Mouse (Mus musculus) adrenal gland, postnatal 36 days (tissue): ENCODE measurements around the gene Cfap100. TPM values are rescaled to one million over a fixed set of nuclear protein-coding genes. Genes with fewer than 3 reads are reported as not detected.
A peak's percentile ranks its signal among the peaks of the same experiment; 100 is the strongest.

Source experiments
- DNase-seq, 2 experiments: peaks; one replicate each; pipeline ENCODE4 v3.0.0; 2021; ENCODE audit warnings: mixed read lengths in 1 of 2
- long read RNA-seq, 2 experiments: library from polyadenylated mRNA; stranded (forward); transcript quantifications; one replicate each; pipeline ENCODE4 v2.0.0; 2021; ENCODE audit warnings: borderline sequencing depth in 2 of 2
- total RNA-seq, 2 experiments: library from RNA; stranded (reverse); gene quantifications; 2 replicates each; pipeline ENCODE4 v1.2.3; 2021

The Cfap100 gene
- 1 to 10 TPM in 1 of 2 experiments, under 1 TPM in 1; 0.46 to 1.2 TPM for total RNA-seq
- long read RNA-seq, experiment 1, result 0 reads
- long read RNA-seq, experiment 2, result 0 reads

DNA sequence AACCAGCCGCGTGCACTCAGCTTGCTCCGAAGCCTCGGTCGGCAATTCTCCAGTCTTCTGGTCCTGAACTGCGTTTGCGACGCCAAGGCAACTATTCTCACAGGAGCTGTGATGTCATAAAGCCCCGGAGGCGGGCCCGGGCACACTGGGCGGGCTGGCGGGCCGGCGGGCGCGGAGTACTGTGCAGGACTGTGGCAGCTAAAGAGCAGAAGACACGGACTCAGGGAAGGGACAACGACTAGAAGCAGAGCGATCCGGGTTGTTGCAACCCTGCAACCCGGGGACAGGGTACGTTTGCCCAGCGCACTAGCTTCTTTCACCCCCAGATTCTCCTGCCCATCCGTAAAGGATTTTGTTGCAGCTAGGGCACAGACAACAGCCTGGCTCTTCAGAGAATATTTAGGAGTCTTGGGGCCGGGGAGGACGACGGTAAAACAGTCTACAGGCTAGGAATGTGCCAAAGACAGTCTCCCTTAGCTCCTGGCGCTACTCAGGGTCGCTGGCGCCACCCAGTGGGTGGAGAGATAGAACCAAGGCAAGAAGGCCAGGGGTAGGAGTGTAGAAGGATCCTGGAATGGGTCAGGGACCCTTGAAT, at the start of gene Cfap100:
Gene Cfap100, minus strand, starts transcription at position 418 of the 595 bp plus-strand sequence.
- DNase-seq, result peak; percentile 88 to 90

DNA sequence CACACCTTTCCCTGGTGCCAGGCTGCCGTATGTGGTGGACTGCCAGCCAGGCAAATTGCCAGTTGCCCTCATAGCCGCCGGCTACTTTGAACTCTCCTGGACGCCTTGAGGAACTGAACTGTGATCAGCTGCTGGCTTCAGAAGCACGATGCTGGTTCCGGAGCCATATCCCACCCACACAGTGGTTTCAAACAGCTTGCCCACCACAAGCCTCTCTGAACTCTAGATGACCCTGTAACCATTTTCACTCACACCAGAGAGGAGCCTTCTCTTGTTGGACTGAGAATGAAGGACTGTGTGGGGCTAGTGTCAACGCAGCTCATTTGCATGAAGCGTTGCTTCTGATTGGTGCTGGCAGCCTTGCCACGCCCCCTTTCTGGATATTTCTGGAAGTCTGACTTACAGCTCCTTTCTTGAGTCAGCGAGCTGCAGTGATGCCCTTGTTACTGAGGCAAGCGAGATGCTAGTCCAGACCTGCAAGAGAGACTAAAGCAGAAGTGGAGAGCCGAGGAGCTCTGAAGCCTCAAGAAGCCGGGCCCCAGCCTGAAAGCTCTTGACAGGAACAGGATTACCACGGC, 48.4 kb upstream of the Cfap100 start:
- DNase-seq, result peak in 1 of 2 experiments; percentile 36

DNA sequence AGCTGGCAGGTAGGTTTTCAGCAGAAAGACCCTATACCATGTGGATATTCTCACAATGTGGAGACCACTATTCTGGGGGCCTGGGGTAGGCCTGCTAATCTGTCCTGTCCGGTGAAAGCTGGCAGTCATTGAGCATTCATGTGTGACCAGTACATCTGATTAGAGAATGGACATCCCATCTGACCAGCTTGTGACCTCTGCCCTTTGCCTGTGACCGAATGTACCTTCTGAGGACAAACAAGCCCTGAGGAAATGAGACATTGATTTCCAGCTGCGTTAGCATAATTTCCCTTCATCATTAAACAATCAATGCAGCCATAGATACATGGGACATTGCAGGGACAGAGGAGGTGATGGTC, 47.2 kb upstream of the Cfap100 start:
- DNase-seq, result no peak

DNA sequence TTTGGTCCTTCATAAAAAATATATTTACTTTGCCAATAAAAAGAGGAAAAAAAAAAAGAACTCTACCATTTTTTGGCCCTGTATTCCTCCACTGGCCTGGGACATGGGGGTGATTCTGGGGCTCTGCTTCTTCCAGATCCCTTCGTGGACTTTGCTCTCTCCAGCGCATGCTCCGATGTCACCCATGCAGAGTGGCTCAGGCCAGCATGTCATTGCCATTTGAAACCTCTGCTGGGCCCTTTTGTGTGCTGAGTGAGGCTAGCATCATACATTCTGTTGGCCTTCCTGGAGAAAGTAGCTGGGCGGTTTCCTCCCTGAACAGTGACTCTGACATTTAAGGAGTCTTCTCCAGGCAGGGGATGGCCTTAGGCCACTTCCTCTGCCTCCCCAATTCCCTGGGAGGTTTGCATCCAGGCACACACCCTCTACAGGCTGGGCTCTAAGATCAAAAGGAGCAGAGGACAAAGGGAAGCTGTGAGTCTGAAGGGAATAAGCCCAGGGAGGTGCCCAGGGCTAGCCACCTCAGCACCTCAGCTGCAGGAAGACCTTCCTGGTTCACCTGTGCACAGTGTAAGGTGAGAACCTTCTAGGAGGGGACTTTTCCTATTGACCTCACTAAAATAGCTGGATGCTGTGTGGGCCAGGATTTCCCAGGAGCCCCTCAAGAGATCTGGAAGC, 46.7 kb upstream of the Cfap100 start:
- no peak for DNase-seq

DNA sequence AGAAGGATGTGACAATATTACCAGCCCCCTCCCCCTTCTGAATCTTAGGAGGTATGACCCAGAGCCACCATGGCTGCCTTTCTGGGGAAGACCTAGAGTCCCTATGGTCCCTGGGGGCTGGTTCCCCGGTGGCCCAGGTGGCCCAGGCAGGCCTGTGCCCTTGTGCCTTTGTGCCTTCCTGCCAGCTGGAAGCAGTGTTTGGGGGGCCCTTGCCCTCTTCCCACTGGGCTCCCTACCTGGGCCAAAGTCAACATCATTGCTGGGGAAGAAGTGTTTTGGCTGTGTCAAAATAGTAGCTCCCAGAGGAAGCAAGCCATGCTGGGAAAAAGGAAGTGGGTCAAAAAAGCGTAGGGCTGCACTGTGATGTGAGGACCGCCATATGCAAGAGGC, 45.8 kb upstream of the Cfap100 start:
- DNase-seq, result no peak

DNA sequence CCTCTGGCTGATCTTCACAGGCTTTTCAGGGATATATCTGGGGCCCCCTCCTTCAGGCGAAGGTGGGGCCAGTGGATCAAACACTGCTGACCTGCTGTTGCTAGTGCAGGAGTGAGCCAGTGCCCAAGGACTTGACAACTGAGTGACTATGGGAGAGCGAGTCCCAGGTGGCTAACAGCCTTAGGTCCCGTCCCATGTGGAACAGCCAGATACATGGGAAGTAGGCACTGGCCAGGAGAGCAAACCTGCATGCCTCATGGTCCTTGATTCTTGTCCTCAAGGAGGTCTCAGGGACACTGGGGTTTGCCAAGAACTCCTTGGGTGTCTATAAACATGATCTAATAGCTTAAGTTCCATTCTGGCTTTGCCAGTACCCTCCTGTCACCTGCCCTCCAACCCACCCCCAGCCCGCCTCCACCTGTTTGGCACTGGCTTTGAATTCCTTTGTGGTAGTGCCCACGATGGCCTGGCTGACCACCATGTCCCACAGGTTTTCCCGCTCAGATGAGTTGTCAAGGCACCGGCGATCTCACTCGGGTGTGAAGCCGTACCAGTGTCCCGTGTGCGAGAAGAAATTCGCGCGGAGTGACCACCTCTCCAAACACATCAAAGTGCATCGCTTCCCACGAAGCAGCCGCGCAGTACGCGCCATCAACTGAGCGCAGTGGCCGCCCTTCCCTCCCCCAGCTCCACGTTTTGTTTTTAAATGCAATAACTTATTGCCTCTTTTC, 45.2 kb upstream of the Cfap100 start:
- no peak for DNase-seq

DNA sequence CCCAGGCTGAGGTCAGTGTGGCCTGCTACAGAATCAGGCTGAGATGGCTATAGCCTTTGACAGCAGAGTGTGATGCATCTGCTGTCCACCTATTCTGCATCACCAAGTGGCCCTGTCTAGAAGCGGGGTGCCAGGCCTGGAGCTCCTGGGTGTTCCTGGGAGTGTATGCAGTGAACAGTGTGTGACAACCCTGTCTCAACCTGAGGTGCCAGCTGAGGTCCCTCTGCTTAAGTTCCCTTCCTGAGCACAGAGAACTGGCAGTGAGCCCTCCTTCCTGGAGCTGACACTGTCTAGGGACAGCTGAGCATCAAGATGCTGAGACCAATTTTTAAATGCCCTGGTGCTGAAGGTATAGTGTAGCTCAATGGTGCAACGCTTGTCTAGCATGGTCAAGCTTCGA, 44.1 kb upstream of the Cfap100 start:
- no peak for DNase-seq

DNA sequence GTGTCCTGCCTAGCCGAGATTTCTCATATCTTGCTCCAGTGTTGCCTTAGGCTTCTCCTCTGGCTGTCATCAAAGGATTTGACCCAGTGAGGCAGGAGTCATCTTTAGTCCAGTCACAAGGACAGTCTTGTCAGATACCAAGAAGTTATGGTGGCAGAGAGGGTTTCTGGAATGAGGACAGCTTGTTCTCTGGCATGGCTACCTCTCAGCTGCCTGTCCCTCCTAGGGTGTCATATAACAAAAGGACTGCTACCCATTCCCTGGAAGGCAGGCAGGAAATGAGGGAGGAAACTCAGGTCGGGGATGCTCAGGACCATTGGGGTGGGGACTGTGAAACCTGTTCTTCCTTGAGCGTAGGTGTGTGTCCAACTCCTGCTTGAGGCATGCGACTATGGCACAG, 43.5 kb upstream of the Cfap100 start:
- no peak for DNase-seq

DNA sequence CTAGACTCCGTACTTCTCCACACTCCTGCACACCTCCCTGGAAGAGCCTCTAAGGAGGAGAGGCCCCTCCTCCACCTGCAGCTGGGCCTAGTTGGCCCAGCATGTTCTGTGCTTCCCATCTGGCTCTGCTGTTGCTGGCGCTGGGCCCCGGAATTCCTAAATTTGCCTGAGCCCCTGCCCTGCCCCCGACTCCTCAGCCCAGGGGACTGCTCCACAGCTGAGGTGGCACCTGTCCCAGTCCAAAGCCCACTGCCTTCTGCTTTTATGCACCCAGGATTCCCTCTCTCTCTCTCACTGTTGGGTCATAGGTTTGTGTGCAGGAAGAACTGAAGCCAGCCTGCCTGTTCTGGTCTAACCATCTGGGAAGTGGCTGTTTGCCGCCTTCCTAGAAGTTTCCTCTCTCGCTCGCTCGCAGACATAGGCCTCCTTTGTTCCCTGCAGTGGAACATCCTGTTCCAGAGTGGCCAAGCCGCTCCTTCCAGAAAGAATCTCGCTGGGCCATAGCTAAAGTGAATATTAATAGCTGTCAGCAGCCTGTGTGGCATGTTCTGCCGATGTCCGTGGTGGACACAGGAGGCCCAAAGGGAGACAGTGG, 42.4 kb upstream of the Cfap100 start:
- DNase-seq, result peak in 1 of 2 experiments; percentile 27

DNA sequence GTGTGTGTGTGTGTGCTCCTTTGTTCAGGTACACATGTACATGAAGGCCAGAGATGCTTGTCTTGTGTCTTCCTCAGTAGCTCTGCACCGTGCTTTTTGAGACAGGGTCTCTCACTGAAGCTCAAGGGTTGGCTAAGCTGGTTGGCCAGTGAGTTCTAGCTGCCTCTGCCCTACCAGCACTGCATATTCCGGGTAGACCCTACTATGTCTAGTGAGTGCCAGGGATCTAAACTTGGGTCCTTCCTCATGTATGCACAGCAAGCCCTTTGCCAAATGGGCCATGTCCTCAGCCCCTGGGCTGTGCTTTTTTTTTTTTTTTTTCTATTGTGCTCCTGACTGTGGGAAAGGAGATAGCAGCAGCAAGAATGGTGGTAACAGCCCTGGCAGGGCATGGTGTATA, 41.7 kb upstream of the Cfap100 start:
- no peak for DNase-seq

DNA sequence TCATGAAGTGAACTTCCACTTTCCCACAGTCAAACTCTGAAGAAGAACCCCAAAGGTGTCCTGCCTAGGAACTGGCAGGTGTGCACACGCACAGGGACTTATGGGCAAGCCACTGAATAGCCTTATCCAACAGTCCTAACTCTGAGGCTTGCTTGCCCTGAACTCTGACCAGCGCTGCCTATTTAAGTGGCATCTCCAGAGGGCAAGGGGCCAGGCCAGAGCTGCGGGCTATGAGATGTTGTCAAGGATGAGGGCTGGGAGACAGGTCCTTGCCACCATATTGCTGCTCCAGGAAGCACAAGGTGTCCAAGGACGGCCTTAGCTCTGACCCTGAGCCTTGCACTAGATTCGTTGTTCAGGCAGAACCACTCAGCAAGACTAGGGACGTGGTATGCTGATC, 40.4 kb upstream of the Cfap100 start:
- no peak for DNase-seq

DNA sequence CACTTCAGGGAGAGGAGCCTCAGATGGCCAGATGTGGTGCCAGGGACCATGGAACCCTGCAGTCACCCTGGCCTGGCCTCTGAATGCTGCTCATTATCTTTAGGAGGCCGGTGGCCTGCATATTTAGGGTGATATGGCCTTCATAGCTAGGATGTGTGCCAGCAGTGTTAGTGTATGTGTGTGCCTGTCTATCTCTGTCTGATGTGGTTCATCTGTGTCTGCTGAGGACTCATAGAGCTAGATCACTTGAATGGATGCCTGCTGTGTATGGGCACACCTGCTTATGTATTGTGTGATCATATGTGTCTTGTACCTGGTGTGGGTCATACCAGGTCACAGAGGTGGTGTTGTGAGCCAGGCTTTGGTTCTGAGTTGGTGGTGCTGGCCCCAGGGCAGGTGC, 39.6 kb upstream of the Cfap100 start:
- DNase-seq, result no peak

DNA sequence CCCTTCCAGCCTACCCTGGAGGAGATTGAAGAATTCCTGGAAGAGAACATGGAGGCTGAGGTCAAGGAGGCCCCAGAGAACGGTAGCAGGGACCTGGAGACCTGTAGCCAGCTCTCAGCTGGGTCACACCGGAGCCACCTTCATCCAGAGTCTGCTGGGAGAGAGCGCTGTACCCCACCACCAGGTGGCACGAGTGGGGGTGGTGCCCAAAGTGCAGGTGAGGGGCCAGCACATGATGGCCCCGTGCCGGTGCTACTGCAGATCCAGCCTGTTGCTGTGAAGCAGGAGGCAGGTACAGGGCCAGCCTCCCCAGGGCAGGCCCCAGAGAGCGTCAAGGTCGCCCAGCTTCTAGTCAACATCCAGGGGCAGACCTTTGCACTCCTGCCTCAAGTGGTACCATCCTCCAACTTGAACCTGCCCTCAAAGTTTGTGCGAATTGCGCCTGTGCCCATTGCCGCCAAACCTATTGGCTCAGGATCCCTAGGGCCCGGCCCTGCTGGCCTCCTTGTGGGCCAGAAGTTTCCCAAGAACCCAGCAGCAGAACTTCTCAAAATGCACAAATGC, 38.3 kb upstream of the Cfap100 start:
- peak in 1 of 2 experiments; percentile 39 for DNase-seq

DNA sequence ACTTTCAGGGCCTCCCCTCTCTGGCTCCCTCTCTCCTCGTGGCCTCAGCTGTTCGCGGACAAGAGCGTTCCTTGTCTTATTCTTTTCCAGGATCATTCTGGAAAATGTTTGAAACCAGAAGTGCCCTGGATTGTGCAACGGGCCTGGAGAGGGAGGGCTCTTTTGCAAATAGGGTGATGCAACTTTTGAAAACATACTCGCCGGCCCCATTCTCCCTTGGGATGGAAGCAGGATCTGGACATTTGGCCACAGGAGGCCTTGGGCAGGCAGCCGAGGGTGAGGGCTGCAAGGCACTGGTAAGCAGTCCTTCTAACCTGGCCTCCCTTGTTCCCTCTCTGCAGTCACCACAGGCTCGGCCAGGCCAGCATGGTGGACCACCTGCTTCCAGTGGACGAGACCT, 37.5 kb upstream of the Cfap100 start:
- DNase-seq, result peak; percentile 77 to 83

DNA sequence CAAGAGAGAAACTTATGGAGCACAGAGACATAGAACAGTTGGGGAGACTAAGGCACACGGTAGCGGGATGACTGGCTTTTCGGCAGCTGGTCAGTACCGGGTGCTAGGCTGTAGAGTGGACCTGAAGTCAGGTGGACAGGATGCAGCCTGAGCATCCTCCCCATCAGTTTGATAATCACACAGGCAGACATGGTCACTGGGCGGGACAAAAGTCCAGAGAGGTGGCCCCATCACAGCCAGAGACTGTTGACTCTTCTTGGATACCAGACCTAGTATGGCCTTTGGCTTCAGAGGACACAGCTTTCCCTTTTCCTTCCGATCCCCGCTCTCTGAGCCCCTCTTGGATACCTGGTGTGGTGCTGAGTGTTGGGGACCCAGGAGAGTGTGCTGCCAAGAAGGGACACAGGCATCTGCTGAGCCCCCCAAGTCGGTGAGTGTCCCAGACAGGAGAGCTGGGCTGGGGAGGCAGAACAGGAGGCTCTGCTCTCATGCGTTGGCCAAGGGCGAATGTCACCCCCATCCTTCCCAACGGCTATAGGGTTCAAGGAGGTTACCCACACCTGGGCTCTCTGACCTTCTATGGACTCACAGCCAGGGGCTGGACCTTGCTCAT, 36.5 kb upstream of the Cfap100 start:
- no peak for DNase-seq

DNA sequence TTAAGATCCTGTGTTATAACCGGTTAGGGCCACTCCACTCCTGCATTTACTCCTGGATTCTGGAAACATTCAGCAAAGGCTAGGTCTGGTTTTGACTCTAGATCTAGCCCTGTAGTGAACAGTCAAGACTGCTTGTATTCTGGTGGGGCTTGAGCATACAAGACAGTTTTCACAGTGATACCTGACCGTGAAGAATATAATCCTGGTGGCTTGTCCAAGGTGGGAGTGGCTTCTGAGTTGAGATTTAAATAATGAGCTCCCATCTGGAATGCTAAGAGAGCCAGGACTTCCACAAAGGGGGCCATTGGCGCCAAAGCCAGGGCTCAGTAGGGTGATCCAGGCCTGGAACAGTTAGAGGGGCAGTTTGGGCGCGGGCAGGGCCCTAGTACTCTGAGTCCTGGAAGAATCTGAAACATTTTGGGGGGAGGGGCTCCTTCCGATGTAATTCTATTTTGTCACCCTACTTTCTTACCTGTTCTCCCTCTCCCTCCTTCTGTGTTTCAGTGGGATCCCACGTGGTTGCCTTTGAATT, 35.4 kb upstream of the Cfap100 start:
- no peak for DNase-seq

DNA sequence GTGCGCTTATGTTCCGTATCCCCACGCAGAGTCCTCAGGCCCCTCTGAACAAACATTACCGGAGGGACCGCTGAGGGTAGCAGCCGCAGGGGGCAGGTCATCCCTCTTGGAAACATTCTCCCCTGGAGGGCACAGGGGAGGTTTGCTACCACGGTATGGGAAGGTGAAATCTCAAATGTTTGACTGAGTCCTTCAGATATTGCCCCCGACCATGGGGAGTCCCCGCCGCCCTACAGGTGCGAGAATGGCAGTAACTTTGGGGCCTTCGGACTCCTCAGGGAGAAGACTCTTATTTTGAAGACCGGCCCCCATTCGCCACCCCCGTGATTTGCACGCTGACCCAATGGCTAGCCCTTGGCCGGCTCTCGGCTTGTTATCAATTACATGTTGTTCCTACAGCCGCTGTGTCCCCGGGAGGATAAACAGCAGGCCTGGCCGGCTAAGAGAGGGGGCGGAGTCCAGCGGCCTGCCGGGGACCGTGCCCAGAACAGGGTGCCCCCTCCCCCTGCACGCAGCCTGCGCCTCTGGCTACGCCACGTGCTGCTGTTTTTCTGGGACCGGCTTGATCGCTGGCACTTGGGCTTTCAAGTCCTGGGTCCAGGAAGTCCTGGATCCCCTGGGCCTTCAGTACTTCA, 34.7 kb upstream of the Cfap100 start:
- peak; percentile 94 to 95 for DNase-seq

DNA sequence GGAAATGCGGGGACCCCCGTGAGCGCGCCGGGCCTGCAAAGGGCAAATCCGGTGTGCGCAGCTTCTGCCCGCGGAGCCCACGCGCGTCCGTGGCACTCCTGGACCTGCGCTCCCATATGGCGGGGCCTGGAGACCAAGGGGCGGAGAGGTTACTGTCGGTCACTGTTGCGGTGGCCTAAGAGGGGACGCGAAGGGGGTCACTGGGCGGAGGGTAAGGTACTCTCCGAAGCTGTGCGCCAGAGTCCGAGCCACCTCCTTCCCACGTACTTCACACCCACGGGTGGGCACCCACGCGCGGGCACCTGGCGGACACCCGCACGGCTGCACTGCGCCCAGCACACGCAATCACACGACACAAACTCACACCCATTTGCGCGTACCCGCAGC, 34.2 kb upstream of the Cfap100 start:
- no peak for DNase-seq

DNA sequence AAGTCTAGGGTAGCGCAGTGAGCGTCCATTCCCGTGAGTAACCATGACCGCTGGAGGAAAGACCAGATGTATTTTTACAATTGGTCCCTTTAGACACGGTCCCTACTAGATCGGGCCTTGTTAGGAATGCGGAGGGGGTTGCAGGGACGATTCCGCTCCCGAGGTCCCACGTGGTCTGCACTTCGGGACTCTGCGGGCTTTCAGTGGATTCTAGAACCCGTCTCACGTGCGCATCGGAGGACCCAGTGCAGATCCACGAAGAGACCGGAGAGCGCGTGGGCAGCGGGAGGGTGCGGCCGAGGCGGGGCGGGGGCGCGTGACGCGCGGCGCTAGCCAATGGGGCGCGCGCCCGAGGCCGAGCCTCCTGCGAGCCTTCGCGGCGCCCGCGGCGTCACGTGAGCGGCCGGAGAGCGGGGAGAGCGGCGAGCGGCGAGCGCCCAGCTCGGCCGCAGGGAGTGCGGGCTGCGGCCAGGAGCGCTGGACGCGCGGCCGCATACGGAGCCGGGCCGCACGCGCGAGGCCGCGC, 33.6 kb upstream of the Cfap100 start, which contains the start of gene Klf15:
Gene Klf15, plus strand, starts transcription at position 396 of the 526 bp plus-strand sequence.
- DNase-seq, result peak; percentile 89 to 91

DNA sequence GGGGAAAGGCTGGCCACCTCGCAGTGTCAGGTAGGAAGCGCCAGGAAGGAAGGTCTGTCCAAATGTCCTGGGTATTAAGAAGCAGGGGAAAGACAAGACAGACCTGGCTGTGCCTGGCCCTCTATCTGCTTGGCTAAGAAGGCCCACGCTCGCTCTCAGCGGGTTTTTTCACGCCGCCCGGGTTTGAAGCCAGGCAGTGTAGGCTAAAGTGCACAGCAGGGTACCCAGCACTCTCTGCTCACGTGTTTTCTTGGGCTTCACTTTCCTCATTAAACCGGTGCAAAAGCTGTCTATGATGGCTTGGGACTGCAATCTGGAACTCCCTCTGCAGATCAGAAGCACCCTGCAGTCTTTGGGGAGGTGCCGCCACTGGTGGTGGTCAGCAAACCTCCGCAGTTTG, 33.2 kb upstream of the Cfap100 start:
- DNase-seq, result no peak

DNA sequence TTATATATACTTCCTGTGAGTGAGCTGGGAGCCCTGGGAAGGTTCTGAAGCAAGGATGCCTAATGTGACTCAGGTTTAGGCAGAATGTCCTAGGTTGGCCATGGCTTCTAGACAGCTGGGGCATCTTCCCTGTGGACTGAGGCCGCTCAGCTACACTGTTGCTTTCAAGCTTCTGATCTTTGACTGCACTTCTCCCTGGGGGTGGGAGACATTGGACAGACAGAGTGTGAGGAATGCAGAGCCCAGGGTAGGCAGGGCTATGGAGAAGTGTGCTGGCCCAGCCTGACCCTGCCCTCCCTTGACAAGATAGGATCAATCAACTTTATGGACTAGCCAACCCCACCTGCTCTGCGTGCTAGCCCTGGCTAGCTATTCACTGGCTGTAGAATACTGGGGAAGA, 32.6 kb upstream of the Cfap100 start:
- DNase-seq, result no peak
